Mouse (Mus musculus) CH12.LX (cell line): ENCODE measurements around the gene Hsfy2. TPM values are rescaled to one million over a fixed set of nuclear protein-coding genes. Genes with fewer than 3 reads are reported as not detected.

ENCODE experiments used
- DNase-seq: peaks from one replicate; pipeline ENCODE4 v3.0.0-alpha.2; 2013; ENCODE audit errors: extremely low read depth
- H3K27ac ChIP-seq: 2 replicates; pipeline ENCODE4 v1.5.1; 2012; ENCODE audit warnings: low read depth, mild to moderate bottlenecking, control low read depth, moderate library complexity; ENCODE audit not compliant: insufficient read depth
- H3K27me3 ChIP-seq: replicated peaks from 2 replicates; pipeline ENCODE3; 2012; ENCODE audit warnings: inconsistent platforms
- H3K36me3 ChIP-seq, 2 experiments: replicated peaks in 1 of 2; 2 replicates each; pipeline versions ENCODE3 to v1.6.1; 2012; ENCODE audit warnings: inconsistent platforms in 1 of 2, low read length in 1 of 2, mild to moderate bottlenecking in 1 of 2, mixed read lengths in 1 of 2, moderate library complexity in 1 of 2; ENCODE audit not compliant: control insufficient read depth in 1 of 2, insufficient read depth in 1 of 2
- H3K4me1 ChIP-seq, 2 experiments: 2 replicates each; pipeline ENCODE4 v1.6.1; 2012; ENCODE audit warnings: inconsistent platforms in 1 of 2, moderate library complexity in 1 of 2; ENCODE audit not compliant: insufficient read depth in 2 of 2, control insufficient read depth in 1 of 2
- H3K4me2 ChIP-seq: 2 replicates; pipeline ENCODE4 v1.6.1; 2012; ENCODE audit warnings: low read depth, mild to moderate bottlenecking, control low read depth; ENCODE audit not compliant: poor library complexity, insufficient read depth, severe bottlenecking
- H3K4me3 ChIP-seq, 3 experiments: fragments of 150-350 bp in 1 of 3; sonication (generic) in 1 of 3; replicated peaks in 1 of 3; 2 replicates each; pipeline versions ENCODE3 to v1.5.1; 2011 to 2012; ENCODE audit warnings: low read depth in 2 of 3, low read length in 2 of 3, mild to moderate bottlenecking in 2 of 3, moderate library complexity in 2 of 3, control low read depth in 1 of 3, improper control_type of control experiment in 1 of 3, inconsistent platforms in 1 of 3, mixed read lengths in 1 of 3; ENCODE audit not compliant: poor library complexity in 1 of 3
- H3K79me2 ChIP-seq: replicated peaks from 2 replicates; pipeline ENCODE4 v1.6.1; 2012; ENCODE audit warnings: mild to moderate bottlenecking, moderate library complexity; ENCODE audit not compliant: control insufficient read depth, poor library complexity, insufficient read depth, severe bottlenecking; ENCODE audit errors: extremely low read depth
- H3K9ac ChIP-seq: 2 replicates; pipeline ENCODE4 v1.6.1; 2012; ENCODE audit warnings: low read depth, mild to moderate bottlenecking, control low read depth, moderate library complexity; ENCODE audit not compliant: insufficient read depth
- H3K9me3 ChIP-seq: replicated peaks from 2 replicates; pipeline ENCODE3; 2012; ENCODE audit warnings: low read length, inconsistent platforms, mixed read lengths
- CHD1 ChIP-seq: IDR thresholded peaks from 2 replicates; pipeline ENCODE4 v1.6.1; 2012; ENCODE audit warnings: low read depth, low read length, improper control_type of control experiment, inconsistent platforms
- CHD2 ChIP-seq: IDR thresholded peaks from 2 replicates; pipeline ENCODE4 v1.6.1; 2011; ENCODE audit warnings: low read length, improper control_type of control experiment
- CTCF ChIP-seq, 2 experiments: IDR thresholded peaks in 1 of 2; conservative IDR thresholded peaks in 1 of 2; 2 replicates each; pipeline ENCODE4 v1.5.1; 2011 to 2012; ENCODE audit warnings: low read depth in 2 of 2, low read length in 2 of 2, improper control_type of control experiment in 1 of 2, inconsistent platforms in 1 of 2, mild to moderate bottlenecking in 1 of 2, moderate library complexity in 1 of 2
- JUND ChIP-seq: conservative IDR thresholded peaks from 2 replicates; pipeline ENCODE4 v1.6.1; 2011; ENCODE audit warnings: low read depth, low read length, improper control_type of control experiment
- MAFK ChIP-seq: IDR thresholded peaks from 2 replicates; pipeline ENCODE4 v1.6.1; 2011; ENCODE audit warnings: low read length, improper control_type of control experiment; ENCODE audit not compliant: insufficient replicate concordance
- MEF2A ChIP-seq: IDR thresholded peaks from 2 replicates; pipeline ENCODE4 v1.6.1; 2014; ENCODE audit warnings: low read depth, mild to moderate bottlenecking, inconsistent platforms, low read length, improper control_type of control experiment, borderline replicate concordance
- MXI1 ChIP-seq: IDR thresholded peaks from 2 replicates; pipeline ENCODE4 v1.6.1; 2011; ENCODE audit warnings: mild to moderate bottlenecking, low read depth, low read length, improper control_type of control experiment
- NRF1 ChIP-seq: IDR thresholded peaks from 2 replicates; pipeline ENCODE4 v1.6.1; 2014; ENCODE audit warnings: low read depth, mild to moderate bottlenecking, inconsistent platforms, low read length, improper control_type of control experiment, moderate library complexity
- POLR2AphosphoS2 ChIP-seq: IDR thresholded peaks from 2 replicates; pipeline ENCODE4 v1.6.1; 2011; ENCODE audit warnings: low read depth, low read length, improper control_type of control experiment
- RAD21 ChIP-seq: IDR thresholded peaks from 2 replicates; pipeline ENCODE4 v1.6.1; 2011; ENCODE audit warnings: low read depth, mild to moderate bottlenecking, low read length, improper control_type of control experiment, moderate library complexity
- RCOR1 ChIP-seq: conservative IDR thresholded peaks from 2 replicates; pipeline ENCODE4 v1.6.1; 2012; ENCODE audit warnings: low read depth, mild to moderate bottlenecking, inconsistent platforms, low read length, improper control_type of control experiment
- SIN3A ChIP-seq: IDR thresholded peaks from 2 replicates; pipeline ENCODE4 v1.6.1; 2012; ENCODE audit warnings: low read length, improper control_type of control experiment, inconsistent platforms
- TCF12 ChIP-seq: IDR thresholded peaks from 2 replicates; pipeline ENCODE4 v1.6.1; 2014; ENCODE audit warnings: low read depth, mild to moderate bottlenecking, inconsistent platforms, low read length, improper control_type of control experiment
- USF2 ChIP-seq: conservative IDR thresholded peaks from 2 replicates; pipeline ENCODE4 v1.6.1; 2011; ENCODE audit warnings: low read depth, low read length, improper control_type of control experiment
- ZC3H11A ChIP-seq: IDR thresholded peaks from 2 replicates; pipeline ENCODE4 v1.6.1; 2012; ENCODE audit warnings: low read depth, mild to moderate bottlenecking, inconsistent platforms, low read length, improper control_type of control experiment
- dilution Hi-C: fragments of 300-500 bp; cut with MboI; formaldehyde crosslinking; loops from 2 replicates; pipeline ENCODE4 v1.14.3; 2020; ENCODE audit warnings: low sequenced_read_pairs; ENCODE audit not compliant: extremely low pct_unique_long_range_greater_than_20kb, extremely low pct_ligation_motif_present
- in situ Hi-C: fragments of 300-500 bp; cut with MboI; formaldehyde crosslinking; loops from 3 replicates; pipeline ENCODE4 v1.14.3; 2019; ENCODE audit warnings: low sequenced_read_pairs, low pct_ligation_motif_present, low pct_unique_long_range_greater_than_20kb, mixed read lengths
- polyA plus RNA-seq: library from polyadenylated mRNA; unstranded; fragments of >175 nt; gene quantifications from 2 replicates; pipeline ENCODE4 v1.2.1, GENCODE M21; 2012; ENCODE audit warnings: low read depth; ENCODE audit not compliant: insufficient read length
- total RNA-seq, 2 experiments: library from RNA; depleted of rRNA; stranded (reverse); fragments of 300-350 nt in 1 of 2; fragments of >200 nt in 1 of 2; gene quantifications; 2 replicates each; pipeline ENCODE4 v1.2.3; 2012 to 2014

Hsfy2 gene
- total and polyA plus RNA-seq, 3 experiments: not detected

GRCm38 (mm10) chr1:56674601-56675000 lies 37.4 kb upstream of the Hsfy2 start:
- dilution Hi-C loops (no loop called here), in situ Hi-C loops (no loop called here)
- H3K4me2 ChIP-seq: no peak overlapping the region
- H3K9me3 ChIP-seq: no peaks in the 10 kb centered on the region
- H3K27ac ChIP-seq: no peak overlapping the region
- no peak for DNase-seq
- H3K27me3 ChIP-seq: no peaks in the 10 kb centered on the region
- no peaks in the 10 kb centered on the region for H3K4me1 ChIP-seq
- H3K79me2 ChIP-seq: no peaks in the 10 kb centered on the region
- no peaks in the 10 kb centered on the region for H3K36me3 ChIP-seq
- no peak overlapping the region for H3K4me3 ChIP-seq
- no peak for TF ChIP-seq RAD21
- no peak for TF ChIP-seq RCOR1
- no peak for TF ChIP-seq JUND
- H3K9ac ChIP-seq: no peak overlapping the region

GRCm38 (mm10) chr1:56671241-56671945 lies 34.2 kb upstream of the Hsfy2 start:
- Histone ChIP-seq H3K4me1 (no peaks in the 10 kb centered on the region), H3K4me2 (no peak overlapping the region), H3K27ac (no peak overlapping the region), H3K9me3 (no peaks in the 10 kb centered on the region), H3K36me3 (no peaks in the 10 kb centered on the region), H3K4me3 (no peak overlapping the region), H3K27me3 (no peaks in the 10 kb centered on the region), H3K9ac (no peak overlapping the region), H3K79me2 (no peaks in the 10 kb centered on the region)
- DNase-seq: no peak
- dilution Hi-C loops (no loop called here), in situ Hi-C loops (no loop called here)
- TF ChIP-seq CHD1 (no peak), POLR2AphosphoS2 (no peak), SIN3A (no peak), CTCF (conservative IDR thresholded peaks at IDR 0.05 in 1 of 2, IDR thresholded peaks at IDR 0.05 in 1 of 2; ENCODE audit: low read depth in 2 of 2, low read length in 2 of 2) (no peak), ZC3H11A (no peak), USF2 (no peak), CHD2 (no peak), MEF2A (no peak), NRF1 (no peak), JUND (no peak), MXI1 (no peak), MAFK (no peak)

GRCm38 (mm10) chr1:56670509-56670908 lies 33.3 kb upstream of the Hsfy2 start:
- dilution Hi-C loops: no loop called here
- no peak overlapping the region for H3K4me2 ChIP-seq
- no peak overlapping the region for H3K27ac ChIP-seq
- no peak for TF ChIP-seq TCF12
- H3K9me3 ChIP-seq: no peaks in the 10 kb centered on the region
- DNase-seq: no peak
- no peaks in the 10 kb centered on the region for H3K79me2 ChIP-seq
- H3K27me3 ChIP-seq: no peaks in the 10 kb centered on the region
- no peak overlapping the region for H3K9ac ChIP-seq
- H3K4me1 ChIP-seq: no peaks in the 10 kb centered on the region
- H3K4me3 ChIP-seq: no peak overlapping the region
- H3K36me3 ChIP-seq: no peaks in the 10 kb centered on the region
- in situ Hi-C loops: no loop called here
